Mouse (Mus musculus): ENCODE data around the gene Rab21. TPM values are rescaled to one million over a fixed set of nuclear protein-coding genes. Genes with fewer than 3 reads are reported as not detected.

Gene Rab21
- polyA plus RNA-seq, 1 experiment from 2014 or later = 6.0 TPM

- Histone ChIP-seq H3K9ac (ENCODE audit: low read length) (peak overlapping the region; percentile 98), H3K36me3 (ENCODE audit: control insufficient read depth, insufficient read depth) (no peaks in the 10 kb centered on the region), H3K4me3 (ENCODE audit: low read length) (peak overlapping the region; percentile 90), H3K4me1 (ENCODE audit: control insufficient read depth, insufficient read depth, low read length) (peaks cover 47% of the 10 kb centered on the region), H3K9me3 (replicated peaks; ENCODE audit: control insufficient read depth, low read length) (no peaks in the 10 kb centered on the region), H3K27me3 (ENCODE audit: control insufficient read depth, insufficient read depth, low read length) (no peaks in the 10 kb centered on the region), H3K27ac (ENCODE audit: low read length) (peak overlapping the region; percentile 95), H3K4me2 (ENCODE audit: low read depth, low read length) (peak overlapping the region; percentile 78)
- under 1% methylated on average over 54 of the region's 73 CpGs for whole genome bisulfite sequencing
- peak; percentile 56 for ATAC-seq (replicated peaks; ENCODE audit: extremely low read depth, insufficient read depth, low FRiP score)
Measured at GRCm38 (mm10) chr10:115314582-115315452, 577 bp downstream of the Rab21 start.

GRCm38 (mm10) chr10:115314287-115314581 is 1.2 kb downstream of the Rab21 start:
- H3K9ac ChIP-seq (ENCODE audit: low read length) = peak overlapping the region; percentile 98
- ATAC-seq (replicated peaks; ENCODE audit: extremely low read depth, insufficient read depth, low FRiP score) = no peak
- no peaks in the 10 kb centered on the region for H3K36me3 ChIP-seq (ENCODE audit: control insufficient read depth, insufficient read depth)
- H3K27me3 ChIP-seq (ENCODE audit: control insufficient read depth, insufficient read depth, low read length) = no peaks in the 10 kb centered on the region
- H3K27ac ChIP-seq (ENCODE audit: low read length) = 0 out of 2 replicates have a peak overlapping the region, but pooled peaks have one; percentile 32
- H3K4me1 ChIP-seq (ENCODE audit: control insufficient read depth, insufficient read depth, low read length) = peaks cover 53% of the 10 kb centered on the region
- no peaks in the 10 kb centered on the region for H3K9me3 ChIP-seq (replicated peaks; ENCODE audit: control insufficient read depth, low read length)
- 6% methylated on average over 6 of the region's 6 CpGs for WGBS
- peak overlapping the region; percentile 90 for H3K4me3 ChIP-seq (ENCODE audit: low read length)
- H3K4me2 ChIP-seq (ENCODE audit: low read depth, low read length) = peak overlapping the region; percentile 78

GRCm38 (mm10) chr10:115313641-115314286 is 1.6 kb downstream of the Rab21 start:
- H3K4me2 ChIP-seq (ENCODE audit: low read depth, low read length) = peak overlapping the region; percentile 78
- H3K4me3 ChIP-seq (ENCODE audit: low read length) = peak overlapping the region; percentile 90
- no peak for ATAC-seq (replicated peaks; ENCODE audit: extremely low read depth, insufficient read depth, low FRiP score)
- 70% methylated on average over 14 of the region's 14 CpGs for whole genome bisulfite sequencing
- H3K27me3 ChIP-seq (ENCODE audit: control insufficient read depth, insufficient read depth, low read length) = no peaks in the 10 kb centered on the region
- no peaks in the 10 kb centered on the region for H3K36me3 ChIP-seq (ENCODE audit: control insufficient read depth, insufficient read depth)
- H3K9ac ChIP-seq (ENCODE audit: low read length) = peak overlapping the region; percentile 98
- 0 out of 2 replicates have a peak overlapping the region, but pooled peaks have one; percentile 32 for H3K27ac ChIP-seq (ENCODE audit: low read length)
- no peaks in the 10 kb centered on the region for H3K9me3 ChIP-seq (replicated peaks; ENCODE audit: control insufficient read depth, low read length)
- peaks cover 56% of the 10 kb centered on the region for H3K4me1 ChIP-seq (ENCODE audit: control insufficient read depth, insufficient read depth, low read length)

- WGBS = 13% methylated on average over 3 of the region's 3 CpGs
Measured at GRCm38 (mm10) chr10:115312732-115313131, 2.7 kb downstream of the Rab21 start.

GRCm38 (mm10) chr10:115312194-115312593 is 3.2 kb downstream of the Rab21 start:
- Histone ChIP-seq H3K4me2 (ENCODE audit: low read depth, low read length) (peak overlapping the region; percentile 78), H3K27me3 (ENCODE audit: control insufficient read depth, insufficient read depth, low read length) (no peaks in the 10 kb centered on the region), H3K9ac (ENCODE audit: low read length) (0 out of 2 replicates have a peak overlapping the region, but pooled peaks have one; percentile 21), H3K27ac (ENCODE audit: low read length) (peak overlapping the region; percentile 37), H3K4me3 (ENCODE audit: low read length) (no peak overlapping the region), H3K9me3 (replicated peaks; ENCODE audit: control insufficient read depth, low read length) (no peaks in the 10 kb centered on the region), H3K36me3 (ENCODE audit: control insufficient read depth, insufficient read depth) (no peaks in the 10 kb centered on the region), H3K4me1 (ENCODE audit: control insufficient read depth, insufficient read depth, low read length) (peaks cover 56% of the 10 kb centered on the region)
- ATAC-seq (replicated peaks; ENCODE audit: extremely low read depth, insufficient read depth, low FRiP score) = no peak
- WGBS = 73% methylated on average over 5 of the region's 5 CpGs

More at GRCm38 (mm10) chr10:115312732-115313131, 2.7 kb downstream of the Rab21 start:
- H3K4me2 ChIP-seq (ENCODE audit: low read depth, low read length) = peak overlapping the region; percentile 78
- H3K36me3 ChIP-seq (ENCODE audit: control insufficient read depth, insufficient read depth) = no peaks in the 10 kb centered on the region
- H3K4me3 ChIP-seq (ENCODE audit: low read length) = no peak overlapping the region
- H3K27ac ChIP-seq (ENCODE audit: low read length) = peak overlapping the region; percentile 37
- ATAC-seq (replicated peaks; ENCODE audit: extremely low read depth, insufficient read depth, low FRiP score) = no peak
- no peaks in the 10 kb centered on the region for H3K9me3 ChIP-seq (replicated peaks; ENCODE audit: control insufficient read depth, low read length)
- no peak overlapping the region for H3K9ac ChIP-seq (ENCODE audit: low read length)
- H3K27me3 ChIP-seq (ENCODE audit: control insufficient read depth, insufficient read depth, low read length) = no peaks in the 10 kb centered on the region
- H3K4me1 ChIP-seq (ENCODE audit: control insufficient read depth, insufficient read depth, low read length) = peaks cover 56% of the 10 kb centered on the region

- no peak for ATAC-seq (replicated peaks; ENCODE audit: extremely low read depth, insufficient read depth, low FRiP score)
- no peak overlapping the region for H3K9ac ChIP-seq (ENCODE audit: low read length)
- no peaks in the 10 kb centered on the region for H3K9me3 ChIP-seq (replicated peaks; ENCODE audit: control insufficient read depth, low read length)
- 75% methylated on average over 14 of the region's 14 CpGs for WGBS
- no peak overlapping the region for H3K27ac ChIP-seq (ENCODE audit: low read length)
- peaks cover 55% of the 10 kb centered on the region for H3K4me1 ChIP-seq (ENCODE audit: control insufficient read depth, insufficient read depth, low read length)
- no peaks in the 10 kb centered on the region for H3K36me3 ChIP-seq (ENCODE audit: control insufficient read depth, insufficient read depth)
- H3K4me3 ChIP-seq (ENCODE audit: low read length) = no peak overlapping the region
- H3K4me2 ChIP-seq (ENCODE audit: low read depth, low read length) = no peak overlapping the region
- H3K27me3 ChIP-seq (ENCODE audit: control insufficient read depth, insufficient read depth, low read length) = no peaks in the 10 kb centered on the region
Measured at GRCm38 (mm10) chr10:115311263-115311965, 4.0 kb downstream of the Rab21 start.

- WGBS = 84% methylated on average over 4 of the region's 4 CpGs
- H3K27ac ChIP-seq (ENCODE audit: low read length) = peak overlapping the region; percentile 10; the same call in 1 of the 2 replicates
Measured at GRCm38 (mm10) chr10:115309191-115309590, 6.2 kb downstream of the Rab21 start.

GRCm38 (mm10) chr10:115307331-115307875 is 8.0 kb downstream of the Rab21 start:
- ATAC-seq (replicated peaks; ENCODE audit: extremely low read depth, insufficient read depth, low FRiP score) = no peak
- Histone ChIP-seq H3K27ac (ENCODE audit: low read length) (no peak overlapping the region), H3K4me2 (ENCODE audit: low read depth, low read length) (no peak overlapping the region), H3K36me3 (ENCODE audit: control insufficient read depth, insufficient read depth) (peaks cover 4% of the 10 kb centered on the region; the same call in 1 of the 2 replicates), H3K27me3 (ENCODE audit: control insufficient read depth, insufficient read depth, low read length) (no peaks in the 10 kb centered on the region), H3K9me3 (replicated peaks; ENCODE audit: control insufficient read depth, low read length) (no peaks in the 10 kb centered on the region), H3K4me1 (ENCODE audit: control insufficient read depth, insufficient read depth, low read length) (peaks cover 40% of the 10 kb centered on the region), H3K9ac (ENCODE audit: low read length) (no peak overlapping the region), H3K4me3 (ENCODE audit: low read length) (no peak overlapping the region)
- WGBS = 71% methylated on average over 7 of the region's 7 CpGs

More at GRCm38 (mm10) chr10:115309191-115309590, 6.2 kb downstream of the Rab21 start:
- no peak overlapping the region for H3K4me2 ChIP-seq (ENCODE audit: low read depth, low read length)
- no peak overlapping the region for H3K9ac ChIP-seq (ENCODE audit: low read length)
- ATAC-seq (replicated peaks; ENCODE audit: extremely low read depth, insufficient read depth, low FRiP score) = no peak
- H3K36me3 ChIP-seq (ENCODE audit: control insufficient read depth, insufficient read depth) = no peaks in the 10 kb centered on the region
- H3K27me3 ChIP-seq (ENCODE audit: control insufficient read depth, insufficient read depth, low read length) = no peaks in the 10 kb centered on the region
- peaks cover 58% of the 10 kb centered on the region for H3K4me1 ChIP-seq (ENCODE audit: control insufficient read depth, insufficient read depth, low read length)
- no peaks in the 10 kb centered on the region for H3K9me3 ChIP-seq (replicated peaks; ENCODE audit: control insufficient read depth, low read length)
- no peak overlapping the region for H3K4me3 ChIP-seq (ENCODE audit: low read length)

Measured in heart, embryonic 16.5 days (tissue).